Mouse (Mus musculus) ovary, postnatal 36 days (tissue): ENCODE data around the gene Frat1.
A peak's percentile ranks its signal among the peaks of the same experiment; 100 is the strongest.

Experiments
- DNase-seq: peaks from one replicate; pipeline ENCODE4 v3.0.0; 2022; ENCODE audit warnings: low spot score, mixed read lengths

The Frat1 gene

GRCm38 (mm10) chr19:41829381-41830105, at the start of gene Frat1:
TSS of gene Frat1 (plus strand) at chr19:41829970.
- DNase-seq: peak; percentile 87

DNA sequence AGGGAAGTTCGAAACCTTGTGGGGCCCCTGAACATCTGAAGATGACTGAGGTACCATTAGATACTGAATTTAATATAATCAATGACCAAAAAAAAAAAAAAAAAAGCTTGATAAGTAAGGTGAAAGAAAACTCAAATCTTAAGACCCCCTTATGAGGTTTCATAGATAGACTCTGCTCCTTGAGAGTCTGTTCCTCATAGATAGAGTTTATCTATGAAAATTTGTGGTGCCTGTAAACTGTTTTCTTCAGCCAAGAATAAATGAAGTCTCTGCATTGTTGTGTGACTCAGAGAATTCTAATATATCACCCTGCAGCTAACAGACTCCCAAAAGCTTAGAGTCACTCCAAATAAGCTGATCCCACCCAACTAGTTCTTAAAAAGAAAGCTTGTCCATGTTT, 42.9 kb upstream of the Frat1 start:
- no peak for DNase-seq

GRCm38 (mm10) chr19:41789110-41789961, 40.4 kb upstream of the Frat1 start:
- DNase-seq: no peak

DNA sequence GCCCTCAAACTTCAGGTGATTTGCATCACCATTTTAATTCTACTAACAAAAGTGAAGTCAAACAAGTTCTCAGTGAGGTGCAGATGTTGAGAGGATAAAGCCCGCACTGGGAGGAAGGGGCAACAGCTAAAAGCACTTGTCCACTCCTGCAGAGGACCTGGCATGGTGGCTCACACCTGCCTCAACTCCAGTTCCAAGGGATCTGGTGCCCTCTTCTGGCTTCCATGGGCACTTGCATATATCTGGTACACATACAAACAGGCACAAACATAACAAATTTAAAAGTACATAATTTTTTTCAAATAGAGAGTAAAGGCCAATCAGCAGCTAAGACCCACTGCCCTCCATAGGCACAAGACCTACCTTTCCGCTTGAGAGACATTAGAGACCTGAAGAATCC, 38.4 kb upstream of the Frat1 start:
- DNase-seq: no peak

DNA sequence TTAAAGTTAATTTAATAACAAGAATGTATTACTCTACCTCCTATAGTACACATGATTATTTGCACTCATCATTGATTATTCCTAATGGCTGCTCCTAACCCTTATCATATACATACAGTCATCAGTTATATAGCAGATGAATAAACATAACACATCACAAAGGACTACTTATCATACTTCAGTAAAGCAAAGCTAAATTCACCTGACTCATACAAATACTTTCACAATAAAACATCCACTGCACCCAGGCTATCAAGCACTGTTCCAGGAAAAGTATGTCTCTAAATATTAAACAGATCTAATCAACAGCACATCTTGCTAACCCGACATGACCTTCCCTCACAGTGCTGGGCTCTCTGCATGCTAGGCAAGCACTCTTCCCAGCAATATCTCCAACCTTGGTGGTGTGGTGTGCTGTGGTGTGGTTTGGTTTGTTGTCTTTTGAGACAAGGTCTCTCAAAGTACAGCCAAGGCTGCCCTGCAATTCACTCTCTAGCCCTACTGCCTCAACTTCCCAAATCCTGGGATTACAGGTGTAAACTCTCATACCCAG, 36.8 kb upstream of the Frat1 start:
- DNase-seq: no peak

DNA sequence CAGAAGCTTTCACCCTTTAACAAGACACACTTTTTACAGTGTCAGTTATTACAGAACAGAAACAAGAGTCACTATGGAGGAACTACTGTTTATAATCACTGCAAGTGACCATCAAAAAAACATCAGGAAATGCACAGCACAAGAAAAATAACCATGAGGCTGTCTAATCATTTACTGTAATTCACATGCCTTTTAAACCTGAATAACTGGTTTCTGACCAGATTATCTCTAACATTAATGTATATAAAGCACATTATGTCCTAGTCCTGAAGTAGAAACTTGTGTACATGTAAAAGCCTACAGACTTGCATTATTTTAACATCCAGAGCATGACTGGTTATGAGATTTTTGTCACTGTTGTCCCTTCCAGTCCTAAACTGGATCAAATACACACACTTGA, 35.8 kb upstream of the Frat1 start:
- no peak for DNase-seq

- DNase-seq: no peak
Observed at GRCm38 (mm10) chr19:41794901-41795300, 34.9 kb upstream of the Frat1 start.

- DNase-seq: no peak
Observed at GRCm38 (mm10) chr19:41796148-41796760, 33.5 kb upstream of the Frat1 start.

DNA sequence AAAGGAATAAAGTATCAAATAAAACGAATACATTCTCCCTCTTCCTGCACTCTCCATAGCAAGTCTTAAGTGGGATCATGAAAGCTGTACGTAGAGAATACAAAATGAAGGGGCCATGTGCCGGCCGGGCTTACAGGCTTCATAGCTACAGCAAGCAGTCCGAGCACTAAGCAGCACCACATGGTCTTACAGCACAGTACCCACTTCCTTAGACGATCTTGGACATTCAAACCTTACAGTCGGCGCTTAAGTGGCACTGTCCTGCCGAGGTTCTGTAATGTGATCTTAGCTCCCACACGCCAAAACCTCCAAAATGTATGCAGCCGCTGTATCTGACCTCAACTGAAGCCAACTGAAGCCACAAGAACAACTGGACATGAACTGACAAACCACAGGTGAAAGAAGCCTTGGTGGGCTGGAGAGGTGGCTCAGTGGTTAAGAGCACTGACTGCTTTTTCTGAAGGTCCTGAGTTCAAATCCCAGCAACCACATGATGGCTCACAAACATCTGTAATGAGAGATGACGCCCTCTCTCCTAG, 32.9 kb upstream of the Frat1 start:
- no peak for DNase-seq

DNA sequence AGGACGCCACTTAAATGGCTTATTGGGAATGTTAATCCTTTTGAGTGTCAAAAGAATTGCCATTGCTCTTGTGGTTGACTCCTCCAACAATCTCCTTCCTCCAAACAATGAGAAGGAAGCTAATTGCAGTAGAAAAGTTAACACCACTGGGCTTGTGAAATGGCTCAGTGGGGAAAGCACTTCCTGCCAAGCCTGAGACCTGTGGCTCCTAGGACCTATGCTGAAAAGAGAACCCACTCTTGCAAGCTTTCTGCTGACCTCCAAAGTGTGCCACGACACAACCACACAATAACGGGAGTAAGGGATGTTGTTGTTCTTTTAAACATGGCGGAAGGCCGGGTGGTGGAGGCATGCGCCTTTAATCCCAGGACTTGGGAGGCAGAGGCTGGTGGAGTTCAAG, 32.2 kb upstream of the Frat1 start:
- DNase-seq: no peak

DNA sequence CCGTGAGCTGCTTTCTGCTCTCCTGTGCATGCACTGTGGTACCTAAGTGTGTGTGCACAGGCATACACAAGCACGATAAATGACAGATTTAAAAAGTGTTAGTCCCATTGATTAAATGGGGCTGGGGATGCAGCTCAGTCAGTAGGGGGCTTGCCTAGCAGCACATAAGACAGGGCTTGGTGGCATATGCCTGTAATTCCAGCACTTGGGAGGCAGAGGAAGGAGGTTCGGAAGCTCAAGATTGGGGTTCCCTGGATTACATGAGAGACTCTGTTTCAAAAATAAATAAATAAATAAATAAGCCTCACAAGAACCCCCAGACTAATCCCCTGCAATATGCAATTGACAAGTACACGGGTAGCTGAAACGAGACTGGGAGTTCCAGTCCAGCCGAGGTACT, 29.3 kb upstream of the Frat1 start:
- no peak for DNase-seq

DNA sequence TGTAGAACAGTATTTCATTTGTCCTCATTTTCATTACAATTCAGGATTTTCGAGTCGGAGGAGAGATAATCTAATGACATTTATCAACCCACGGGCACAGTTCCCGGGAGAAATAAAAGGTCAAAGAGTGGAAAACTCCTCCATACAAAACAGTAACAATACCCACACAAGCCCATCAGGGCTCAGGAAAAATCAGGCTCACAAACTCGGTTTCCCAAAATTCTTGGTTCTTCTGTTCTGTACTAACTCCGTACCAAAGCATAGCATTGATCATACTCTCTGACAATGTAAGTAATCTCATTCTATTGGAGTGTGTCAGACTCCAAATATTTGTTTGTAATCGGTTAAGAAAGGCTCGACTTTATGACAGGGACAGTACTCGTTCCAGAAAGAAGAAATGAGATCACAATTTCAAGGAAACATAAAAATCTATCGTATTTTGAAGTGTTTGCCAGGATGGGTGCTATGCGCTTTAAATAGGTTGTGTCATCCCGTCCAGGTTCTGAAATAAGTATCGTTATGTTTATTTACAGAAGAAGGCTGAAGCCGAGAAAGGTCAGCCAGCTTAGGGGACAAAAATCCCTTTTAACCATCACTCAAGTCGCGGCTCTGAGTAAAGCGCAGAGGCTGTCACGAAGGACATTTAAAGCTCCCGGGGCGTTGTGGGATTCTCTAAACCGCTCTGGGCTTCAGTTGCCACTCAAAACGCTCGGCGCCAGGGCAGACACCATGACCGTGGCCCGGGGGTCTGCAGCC, 28.6 kb upstream of the Frat1 start:
- no peak for DNase-seq

DNA sequence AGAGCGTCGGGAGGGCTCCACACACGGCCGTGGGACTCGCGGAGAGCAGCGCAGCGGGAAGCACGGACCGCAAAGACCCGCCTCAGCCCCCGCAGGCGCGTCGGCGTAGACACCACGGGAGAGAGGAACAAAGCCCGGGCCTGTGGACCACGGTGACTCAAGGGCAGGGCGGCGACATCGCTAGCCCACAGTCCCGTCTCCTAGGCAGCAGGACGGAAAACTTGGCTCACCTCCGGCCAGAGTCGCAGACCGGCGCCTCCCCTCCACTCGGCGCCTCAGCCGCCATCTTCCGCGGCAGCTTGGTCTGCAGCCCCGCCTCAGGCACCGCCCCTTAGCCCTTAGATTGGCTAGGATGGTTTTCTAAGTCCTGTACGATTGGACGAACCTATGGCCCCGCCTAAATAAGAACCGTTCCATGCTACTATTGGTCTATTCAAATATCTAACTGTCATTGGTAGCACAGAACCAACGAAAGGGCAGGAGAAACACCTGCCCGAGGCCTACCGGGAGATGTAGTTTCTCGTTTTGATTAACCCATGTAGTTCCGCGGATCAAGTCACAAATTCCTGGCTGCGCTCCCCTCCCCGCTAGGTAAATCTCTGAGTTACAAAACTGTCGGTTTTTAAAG, 27.9 kb upstream of the Frat1 start, which contains the start of gene Arhgap19:
Arhgap19 (minus strand) TSS at position 306 of the 628 bp plus-strand sequence.
- DNase-seq: peak; percentile 86

- DNase-seq: no peak
Observed at GRCm38 (mm10) chr19:41803322-41803721, 26.4 kb upstream of the Frat1 start.

- no peak for DNase-seq
Observed at GRCm38 (mm10) chr19:41805831-41806230, 23.9 kb upstream of the Frat1 start.

DNA sequence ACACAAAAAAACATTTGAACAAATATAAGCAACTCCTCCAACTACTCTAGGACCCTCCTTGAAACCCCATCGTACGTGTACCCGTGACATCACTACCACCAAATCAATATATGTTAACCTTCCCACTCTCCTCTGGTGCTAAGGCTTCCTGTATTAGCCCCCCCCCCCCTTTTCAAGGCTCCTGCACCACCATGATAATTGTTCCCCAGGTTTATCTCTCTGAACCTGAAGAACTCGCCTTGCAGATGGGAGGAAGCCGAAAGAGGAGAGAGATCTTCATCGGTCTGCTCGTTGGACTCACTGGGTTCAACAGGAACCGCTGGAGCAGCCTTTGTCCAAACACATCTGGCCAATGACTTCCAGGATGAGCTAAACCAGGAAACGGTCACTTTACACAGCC, 22.3 kb upstream of the Frat1 start:
- no peak for DNase-seq

GRCm38 (mm10) chr19:41808104-41808634, 21.6 kb upstream of the Frat1 start:
- DNase-seq: no peak

- no peak for DNase-seq
Observed at GRCm38 (mm10) chr19:41810074-41810473, 19.7 kb upstream of the Frat1 start.

- no peak for DNase-seq
Observed at GRCm38 (mm10) chr19:41812525-41812924, 17.2 kb upstream of the Frat1 start.

- no peak for DNase-seq
Observed at GRCm38 (mm10) chr19:41813374-41813773, 16.4 kb upstream of the Frat1 start.

DNA sequence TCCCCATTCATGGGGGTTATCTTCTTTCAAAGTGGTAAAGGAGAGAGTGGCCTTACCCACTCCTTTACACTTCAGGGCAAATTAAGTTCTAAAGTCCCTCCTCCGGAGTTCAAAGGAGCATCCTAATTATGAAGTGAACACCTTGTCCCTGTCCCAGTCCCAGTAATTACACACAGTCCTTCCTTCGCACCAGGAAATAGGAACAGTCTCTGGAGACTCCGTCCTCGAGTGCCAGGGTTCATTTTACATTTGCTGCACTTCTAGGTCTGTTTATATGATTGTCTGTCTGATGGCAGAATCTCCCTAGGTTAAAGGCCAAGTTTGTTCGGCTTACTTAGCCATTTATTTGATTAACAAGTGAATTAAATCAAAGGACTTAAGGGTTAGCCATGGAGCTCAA, 13.4 kb upstream of the Frat1 start:
- DNase-seq: no peak
